Mouse (Mus musculus) stomach, embryonic 14.5 days (tissue): ENCODE results near the gene Camk1d. TPM values are rescaled to one million over a fixed set of nuclear protein-coding genes. Genes with fewer than 3 reads are reported as not detected.

ENCODE experiments used
- ATAC-seq: fragments of 200-750 bp; cut with Nextera tagmentation; 2 replicates; pipeline ENCODE4 v1.8.0; 2017; ENCODE audit warnings: low read depth, moderate TSS enrichment; ENCODE audit not compliant: insufficient number of reproducible peaks, insufficient read depth, low FRiP score
- H3K27ac ChIP-seq: fragments of 300-500 bp; sonication (generic); 2 replicates; pipeline ENCODE4 v1.5.1; 2014; ENCODE audit warnings: mild to moderate bottlenecking, low read length, moderate library complexity, mixed read lengths
- H3K27me3 ChIP-seq: fragments of 300-500 bp; sonication (generic); 2 replicates; pipeline ENCODE4 v1.6.1; 2014; ENCODE audit warnings: low read length, control low read depth, mixed read lengths; ENCODE audit not compliant: control insufficient read depth, insufficient read depth
- H3K36me3 ChIP-seq: fragments of 300-500 bp; sonication (generic); 2 replicates; pipeline ENCODE4 v1.6.1; 2014; ENCODE audit warnings: mild to moderate bottlenecking, control low read depth, low read length, moderate library complexity, mixed read lengths; ENCODE audit not compliant: control insufficient read depth, insufficient read depth
- H3K4me1 ChIP-seq: fragments of 300-500 bp; sonication (generic); 2 replicates; pipeline ENCODE4 v1.6.1; 2014; ENCODE audit warnings: low read length, control low read depth, mixed read lengths; ENCODE audit not compliant: control insufficient read depth, insufficient read depth
- H3K4me2 ChIP-seq: fragments of 300-500 bp; sonication (generic); replicated peaks from 2 replicates; pipeline ENCODE4 v1.6.1; 2014; ENCODE audit warnings: low read depth, low read length, control low read depth
- H3K4me3 ChIP-seq: fragments of 300-500 bp; sonication (generic); 2 replicates; pipeline ENCODE4 v1.5.1; 2014; ENCODE audit warnings: low read depth, low read length, control low read depth
- H3K9ac ChIP-seq: fragments of 300-500 bp; sonication (generic); replicated peaks from 2 replicates; pipeline ENCODE4 v1.6.1; 2014; ENCODE audit warnings: low read depth, mild to moderate bottlenecking, control low read depth, low read length, moderate library complexity, mixed read lengths
- H3K9me3 ChIP-seq: fragments of 300-500 bp; sonication (generic); 2 replicates; pipeline ENCODE4 v1.6.1; 2016; ENCODE audit warnings: low read depth, low read length, control low read depth; ENCODE audit not compliant: control insufficient read depth
- WGBS: fragments of 180-500 bp; shearing (Covaris S2); extraction: QIAGEN DNeasy Blood & Tissue Kit; methylation state at CpG from one replicate; pipeline ENCODE4 v1.1.7; 2014; 5-methylcytosine and 5-hydroxymethylcytosine counted together
- polyA plus RNA-seq: library from polyadenylated mRNA; unstranded; fragments of >200 nt; fragmentation: Nextera tagmentation; extraction: Ambion mirVana; gene quantifications from 2 replicates; pipeline ENCODE4 v1.2.1, GENCODE M21; 2014

Camk1d gene
- polyA plus RNA-seq, 1 experiment from 2014 or later: 20.5 TPM

DNA sequence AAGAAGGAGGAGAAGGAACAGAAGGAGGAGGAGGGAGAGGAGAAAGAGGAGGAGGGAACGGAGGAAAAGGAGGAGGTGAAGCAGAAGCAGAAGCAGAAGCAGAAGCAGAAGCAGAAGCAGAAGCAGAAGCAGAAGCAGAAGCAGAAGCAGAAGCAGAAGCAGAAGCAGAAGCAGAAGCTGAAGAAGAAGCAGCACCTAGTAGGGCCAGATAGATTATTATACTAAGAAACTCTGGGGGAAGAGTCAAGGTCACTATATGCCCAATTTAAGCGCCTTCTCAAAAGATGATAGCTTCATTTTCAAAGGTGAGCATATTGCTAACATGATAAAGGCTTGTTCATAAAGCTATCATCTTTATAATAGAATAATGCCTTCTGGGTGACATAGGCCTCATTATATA is 11.9 kb downstream of the Camk1d start:
- Histone ChIP-seq H3K4me1 (0 out of 2 replicates have a peak, but pooled peaks cover 2% of the 10 kb centered on the region), H3K9me3 (no peaks in the 10 kb centered on the region), H3K36me3 (no peaks in the 10 kb centered on the region), H3K9ac (no peak overlapping the region), H3K4me2 (no peak overlapping the region), H3K27ac (no peak overlapping the region), H3K4me3 (no peak overlapping the region), H3K27me3 (no peaks in the 10 kb centered on the region)
- WGBS: 86% methylated on average over 2 of the region's 2 CpGs
- ATAC-seq: no peak

GRCm38 (mm10) chr2:5700931-5701330 is 13.4 kb downstream of the Camk1d start:
- Histone ChIP-seq H3K4me3 (no peak overlapping the region), H3K9me3 (no peaks in the 10 kb centered on the region), H3K27ac (no peak overlapping the region), H3K9ac (no peak overlapping the region), H3K4me2 (no peak overlapping the region), H3K27me3 (no peaks in the 10 kb centered on the region), H3K36me3 (no peaks in the 10 kb centered on the region), H3K4me1 (no peaks in the 10 kb centered on the region)
- WGBS: 95% methylated on average over 3 of the region's 3 CpGs
- no peak for ATAC-seq

DNA sequence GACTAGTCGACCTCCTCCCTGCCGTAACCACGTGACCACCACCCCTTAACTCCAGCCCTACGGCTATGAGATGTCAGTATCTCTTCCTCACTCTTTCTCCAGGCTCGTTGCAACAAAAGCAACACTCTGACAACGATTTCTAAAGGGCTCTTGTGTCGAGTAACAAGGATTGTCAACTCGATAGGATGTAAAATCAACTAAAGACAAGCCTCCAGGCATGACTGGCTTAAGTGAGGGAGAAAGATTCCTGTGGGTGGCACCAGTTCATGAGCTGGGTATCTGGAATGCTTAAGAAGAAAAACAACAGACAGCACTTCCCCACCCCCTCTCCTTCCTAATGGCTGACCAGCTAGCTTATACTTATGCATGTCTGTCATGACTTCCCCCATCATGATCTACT is 15.9 kb downstream of the Camk1d start:
- H3K4me1 ChIP-seq: no peaks in the 10 kb centered on the region
- no peak for ATAC-seq
- H3K9me3 ChIP-seq: no peaks in the 10 kb centered on the region
- H3K27me3 ChIP-seq: no peaks in the 10 kb centered on the region
- no peak overlapping the region for H3K4me2 ChIP-seq
- H3K9ac ChIP-seq: no peak overlapping the region
- no peak overlapping the region for H3K4me3 ChIP-seq
- no peaks in the 10 kb centered on the region for H3K36me3 ChIP-seq
- H3K27ac ChIP-seq: no peak overlapping the region
- WGBS: 72% methylated on average over 8 of the region's 8 CpGs

DNA sequence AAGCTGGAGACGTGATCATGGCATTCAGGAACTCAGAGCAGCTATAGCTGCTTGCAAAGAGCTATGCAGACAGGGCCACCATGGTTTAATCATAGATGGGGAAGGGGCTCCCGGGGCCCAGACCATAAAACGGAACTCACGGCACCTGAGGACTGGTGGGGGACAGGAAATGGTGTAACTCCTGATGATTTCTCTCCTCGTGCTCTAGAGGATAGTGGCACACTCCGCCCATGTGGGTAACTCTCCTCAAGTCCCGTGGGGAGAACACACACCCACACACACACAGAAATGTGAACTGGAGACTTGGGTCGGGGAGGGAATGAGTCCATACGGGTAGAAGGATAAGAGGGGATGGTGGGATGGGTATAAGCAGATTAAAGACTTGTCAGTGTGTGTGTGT is 20.2 kb downstream of the Camk1d start:
- ATAC-seq: no peak
- no peaks in the 10 kb centered on the region for H3K27me3 ChIP-seq
- no peak overlapping the region for H3K4me3 ChIP-seq
- no peak overlapping the region for H3K27ac ChIP-seq
- H3K4me1 ChIP-seq: no peaks in the 10 kb centered on the region
- 88% methylated on average over 9 of the region's 9 CpGs for WGBS
- H3K9me3 ChIP-seq: no peaks in the 10 kb centered on the region; the same call in 1 of the 2 replicates
- H3K9ac ChIP-seq: no peak overlapping the region
- H3K36me3 ChIP-seq: no peaks in the 10 kb centered on the region
- no peak overlapping the region for H3K4me2 ChIP-seq

DNA sequence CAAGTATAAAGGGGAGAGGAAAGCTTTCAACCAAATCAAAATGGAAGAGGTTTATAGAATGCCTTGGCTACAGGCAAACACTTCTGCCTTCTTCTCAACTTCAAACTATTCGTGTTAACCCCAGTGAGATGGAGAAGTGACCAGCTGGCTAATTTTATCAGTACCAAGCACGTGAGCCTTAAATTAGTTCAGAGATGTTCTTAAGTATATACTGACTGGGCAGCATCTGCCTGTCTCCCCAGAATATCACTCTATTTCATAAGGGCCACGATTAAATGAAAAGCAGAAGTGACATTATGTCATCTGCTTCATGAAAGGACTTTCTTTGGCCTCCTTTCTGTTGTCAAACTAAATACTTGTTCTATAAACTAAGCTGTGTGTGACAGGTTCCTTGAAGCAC is 22.6 kb downstream of the Camk1d start:
- ATAC-seq: no peak
- Histone ChIP-seq H3K4me2 (no peak overlapping the region), H3K4me3 (no peak overlapping the region), H3K27me3 (no peaks in the 10 kb centered on the region), H3K9ac (no peak overlapping the region), H3K36me3 (no peaks in the 10 kb centered on the region), H3K27ac (no peak overlapping the region), H3K9me3 (no peaks in the 10 kb centered on the region; the same call in 1 of the 2 replicates), H3K4me1 (no peaks in the 10 kb centered on the region)
- WGBS: 78% methylated on average over 3 of the region's 3 CpGs

- no peak overlapping the region for H3K27ac ChIP-seq
- 89% methylated on average over 4 of the region's 4 CpGs for WGBS
- H3K9me3 ChIP-seq: no peaks in the 10 kb centered on the region
- no peaks in the 10 kb centered on the region for H3K27me3 ChIP-seq
- no peak overlapping the region for H3K4me3 ChIP-seq
- H3K36me3 ChIP-seq: no peaks in the 10 kb centered on the region
- no peak overlapping the region for H3K9ac ChIP-seq
- no peak overlapping the region for H3K4me2 ChIP-seq
- no peak for ATAC-seq
- H3K4me1 ChIP-seq: no peaks in the 10 kb centered on the region
Measured at GRCm38 (mm10) chr2:5683366-5683765, 30.9 kb downstream of the Camk1d start.

- WGBS: 82% methylated on average over 8 of the region's 8 CpGs
- Histone ChIP-seq H3K4me3 (no peak overlapping the region), H3K4me1 (peaks cover 2% of the 10 kb centered on the region; the same call in 1 of the 2 replicates), H3K36me3 (no peaks in the 10 kb centered on the region), H3K27me3 (no peaks in the 10 kb centered on the region), H3K9me3 (no peaks in the 10 kb centered on the region), H3K27ac (no peak overlapping the region), H3K9ac (no peak overlapping the region), H3K4me2 (no peak overlapping the region)
- ATAC-seq: no peak
Measured at GRCm38 (mm10) chr2:5681909-5682308, 32.4 kb downstream of the Camk1d start.

- H3K36me3 ChIP-seq: no peaks in the 10 kb centered on the region
- ATAC-seq: no peak
- WGBS: 77% methylated on average over 7 of the region's 7 CpGs
- no peaks in the 10 kb centered on the region for H3K27me3 ChIP-seq
- no peaks in the 10 kb centered on the region for H3K9me3 ChIP-seq
- peaks cover 6% of the 10 kb centered on the region; the same call in 1 of the 2 replicates for H3K4me1 ChIP-seq
- H3K4me2 ChIP-seq: no peak overlapping the region
- H3K4me3 ChIP-seq: no peak overlapping the region
- H3K27ac ChIP-seq: no peak overlapping the region
- no peak overlapping the region for H3K9ac ChIP-seq
Measured at GRCm38 (mm10) chr2:5681302-5681701, 33.0 kb downstream of the Camk1d start.

DNA sequence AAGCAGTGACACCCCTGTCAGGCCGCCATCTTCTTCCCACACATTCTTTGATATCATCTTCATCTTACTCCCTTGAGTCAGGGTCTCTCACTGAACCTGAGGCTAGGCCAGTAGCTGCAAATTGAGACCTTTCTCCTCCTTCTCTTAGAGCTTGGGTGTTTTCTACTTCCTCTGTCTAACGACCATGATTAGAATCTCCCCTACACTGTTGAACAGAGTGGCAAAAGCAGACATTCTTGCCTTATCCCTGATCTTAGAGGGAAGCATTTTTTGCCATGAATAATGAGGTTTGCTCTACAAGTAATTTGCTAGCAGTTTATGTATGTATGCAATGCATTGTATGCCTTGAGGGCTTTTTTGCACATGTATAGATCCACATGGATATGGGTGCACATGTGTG is 35.3 kb downstream of the Camk1d start:
- Histone ChIP-seq H3K27me3 (no peaks in the 10 kb centered on the region), H3K4me2 (no peak overlapping the region), H3K36me3 (no peaks in the 10 kb centered on the region), H3K9ac (no peak overlapping the region), H3K4me3 (no peak overlapping the region), H3K9me3 (no peaks in the 10 kb centered on the region), H3K27ac (no peak overlapping the region), H3K4me1 (peaks cover 9% of the 10 kb centered on the region; the same call in 1 of the 2 replicates)
- WGBS: 77% methylated on average over 2 of the region's 2 CpGs
- ATAC-seq: no peak
